Mouse (Mus musculus): ENCODE data around the gene Dennd2a.

The Dennd2a gene

DNA sequence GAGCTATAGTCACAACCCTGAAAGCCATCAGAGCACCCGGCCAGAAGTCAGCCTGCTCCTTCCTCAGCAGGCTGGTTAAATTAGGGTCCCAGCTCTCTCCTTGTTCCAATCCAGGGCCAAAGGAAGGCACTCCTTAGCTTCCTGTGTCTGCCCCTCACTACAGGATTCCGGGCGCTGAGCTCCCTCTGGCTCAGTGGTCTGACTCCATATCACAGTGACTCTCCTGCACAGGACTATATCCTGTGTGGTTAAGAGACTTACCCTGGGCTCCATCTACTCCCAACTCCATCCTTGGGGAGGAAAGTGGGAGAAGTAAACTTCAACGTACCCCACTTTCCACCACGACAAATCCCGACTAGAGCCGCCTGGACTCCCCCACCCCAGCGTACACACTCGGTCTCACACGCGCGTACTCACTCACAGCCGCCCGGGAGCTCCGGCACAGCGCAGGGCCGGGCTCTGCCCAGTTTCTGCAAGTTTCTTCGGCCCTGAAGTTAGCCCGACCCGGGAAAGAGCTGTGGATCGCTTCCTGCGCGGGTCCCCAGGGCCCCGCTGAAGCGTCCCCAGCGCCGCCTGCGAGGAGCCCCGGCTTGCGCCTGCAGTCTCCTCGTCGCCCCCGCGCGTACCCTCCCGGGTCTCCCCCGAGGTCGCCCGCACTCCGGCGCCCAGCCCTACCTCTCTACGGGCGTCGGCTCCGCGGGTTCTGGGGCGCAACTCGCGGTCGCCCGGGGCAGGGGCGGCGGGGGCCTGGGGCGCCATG, 587 bp downstream of the Dennd2a start:
- no peak for DNase-seq (ENCODE audit: low read depth, low spot score)

DNA sequence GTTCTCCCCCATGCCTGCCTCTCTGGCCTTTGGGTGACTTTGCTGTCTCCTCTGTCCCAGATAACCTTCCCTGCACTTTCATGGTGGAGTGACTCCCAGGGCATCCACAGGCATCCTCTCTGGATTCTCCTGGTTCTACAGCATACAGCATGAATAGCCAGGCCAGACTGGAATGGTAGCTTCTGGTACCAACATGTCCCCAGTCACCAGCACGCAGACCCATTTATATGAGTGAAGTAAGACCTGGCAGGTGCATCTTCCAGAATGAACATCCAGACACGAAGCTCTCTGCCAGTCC, 2.1 kb downstream of the Dennd2a start:
- no peak for DNase-seq (ENCODE audit: low read depth, low spot score)

GRCm38 (mm10) chr6:39554888-39555647, 2.6 kb downstream of the Dennd2a start:
- no peak for DNase-seq (ENCODE audit: low read depth, low spot score)

GRCm38 (mm10) chr6:39551981-39552636, 5.6 kb downstream of the Dennd2a start:
- no peak for DNase-seq (ENCODE audit: low read depth, low spot score)

DNA sequence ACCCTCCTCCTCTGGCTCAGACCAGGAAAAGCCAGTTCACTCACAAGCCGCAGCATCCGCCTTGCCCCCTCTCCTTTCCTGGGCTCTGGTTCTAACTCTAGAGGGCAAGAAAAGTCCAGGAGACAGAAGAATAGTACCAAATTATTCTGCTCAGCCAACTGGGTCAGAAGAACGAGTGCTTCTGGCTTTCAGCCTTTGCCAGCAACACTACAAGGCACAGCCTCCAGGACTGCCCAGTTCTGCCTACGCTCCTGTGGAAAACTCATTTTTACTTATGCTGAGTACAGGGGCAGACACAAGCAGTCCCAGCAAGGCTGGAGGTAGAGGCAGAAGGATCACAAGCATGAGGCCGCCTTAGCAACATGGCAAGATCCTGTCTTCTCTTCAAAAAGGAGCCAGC, 9.6 kb downstream of the Dennd2a start:
- no peak for DNase-seq (ENCODE audit: low read depth, low spot score)

DNA sequence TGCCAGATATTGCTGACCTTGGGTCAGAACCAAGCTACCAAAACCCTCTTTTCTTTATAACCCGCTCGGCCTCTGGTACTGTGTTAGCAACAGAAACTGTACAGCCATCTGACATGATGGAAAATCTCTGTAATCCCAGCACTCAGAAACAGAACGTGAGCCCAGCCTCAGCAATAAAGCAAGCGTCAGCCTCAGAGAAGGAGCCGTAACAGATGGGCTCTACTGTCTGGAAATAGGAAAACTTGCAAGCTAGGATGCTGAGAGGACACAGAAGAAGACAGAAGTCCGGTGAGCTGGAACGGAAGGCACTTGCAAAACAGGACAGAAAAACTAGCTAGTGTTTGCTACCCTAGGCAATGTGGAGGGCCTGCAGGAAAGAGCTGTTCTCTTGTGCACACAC, 12.2 kb downstream of the Dennd2a start:
- DNase-seq (ENCODE audit: low read depth, low spot score): no peak

- DNase-seq (ENCODE audit: low read depth, low spot score): no peak
These were observed 13.8 kb downstream of the Dennd2a start for GRCm38 (mm10) chr6:39543769-39544420.

- no peak for DNase-seq (ENCODE audit: low read depth, low spot score)
These were observed 14.8 kb downstream of the Dennd2a start for GRCm38 (mm10) chr6:39542631-39543597.

GRCm38 (mm10) chr6:39540563-39540962, 17.1 kb downstream of the Dennd2a start:
- DNase-seq (ENCODE audit: low read depth, low spot score): no peak

GRCm38 (mm10) chr6:39539679-39540155, 17.9 kb downstream of the Dennd2a start:
- no peak for DNase-seq (ENCODE audit: low read depth, low spot score)

- no peak for DNase-seq (ENCODE audit: low read depth, low spot score)
These were observed 19.4 kb downstream of the Dennd2a start for GRCm38 (mm10) chr6:39538227-39538626.

- DNase-seq (ENCODE audit: low read depth, low spot score): no peak
These were observed 20.4 kb downstream of the Dennd2a start for GRCm38 (mm10) chr6:39537276-39537675.

- no peak for DNase-seq (ENCODE audit: low read depth, low spot score)
These were observed 21.0 kb downstream of the Dennd2a start for GRCm38 (mm10) chr6:39536621-39537020.

GRCm38 (mm10) chr6:39534944-39535343, 22.7 kb downstream of the Dennd2a start:
- DNase-seq (ENCODE audit: low read depth, low spot score): no peak

GRCm38 (mm10) chr6:39528671-39529535, 28.8 kb downstream of the Dennd2a start:
- no peak for DNase-seq (ENCODE audit: low read depth, low spot score)

DNA sequence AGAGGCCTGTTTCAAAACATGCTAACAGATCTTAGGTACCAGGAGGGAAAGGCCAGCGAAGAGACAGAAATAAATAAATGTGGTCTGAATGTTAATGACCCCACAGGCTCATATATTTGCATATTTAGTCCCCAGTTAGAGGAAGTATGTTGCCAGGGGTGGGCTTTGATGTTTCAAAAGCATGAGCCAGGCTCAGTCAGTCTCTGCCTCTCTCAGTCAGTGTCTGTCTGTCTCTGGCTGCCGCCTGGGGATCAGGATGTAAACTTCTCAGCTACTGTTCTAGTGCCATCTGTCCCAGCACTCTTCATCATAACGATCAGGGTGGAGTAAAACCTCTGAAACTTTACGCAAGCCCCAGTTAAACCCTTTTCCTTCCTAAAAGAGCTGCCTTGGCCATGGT, 29.9 kb downstream of the Dennd2a start:
- no peak for DNase-seq (ENCODE audit: low read depth, low spot score)

DNA sequence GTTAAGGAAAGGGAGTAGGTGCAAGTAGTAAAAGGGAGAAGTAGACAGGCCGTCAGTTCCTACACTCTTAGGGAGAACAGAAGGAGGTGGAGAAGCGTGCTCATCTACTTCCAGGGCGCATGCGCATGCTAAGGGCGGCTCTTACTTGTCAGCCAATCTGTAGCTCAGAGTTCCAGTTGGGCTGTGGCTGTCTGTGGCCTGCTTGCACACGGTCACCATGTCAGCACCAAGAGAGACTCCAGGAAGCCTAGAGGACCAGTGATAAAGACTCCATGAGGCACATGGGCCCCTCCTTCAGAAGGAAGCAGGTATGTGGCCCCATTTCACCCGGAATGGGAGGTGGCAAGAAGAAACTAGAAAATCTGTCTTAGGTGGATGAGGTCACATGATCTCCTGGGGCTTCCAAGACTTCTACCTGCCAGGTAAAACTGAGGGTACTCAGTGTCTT, 30.3 kb downstream of the Dennd2a start:
- no peak for DNase-seq (ENCODE audit: low read depth, low spot score)

- DNase-seq (ENCODE audit: low read depth, low spot score): no peak
These were observed 30.9 kb downstream of the Dennd2a start for GRCm38 (mm10) chr6:39526797-39527196.

DNA sequence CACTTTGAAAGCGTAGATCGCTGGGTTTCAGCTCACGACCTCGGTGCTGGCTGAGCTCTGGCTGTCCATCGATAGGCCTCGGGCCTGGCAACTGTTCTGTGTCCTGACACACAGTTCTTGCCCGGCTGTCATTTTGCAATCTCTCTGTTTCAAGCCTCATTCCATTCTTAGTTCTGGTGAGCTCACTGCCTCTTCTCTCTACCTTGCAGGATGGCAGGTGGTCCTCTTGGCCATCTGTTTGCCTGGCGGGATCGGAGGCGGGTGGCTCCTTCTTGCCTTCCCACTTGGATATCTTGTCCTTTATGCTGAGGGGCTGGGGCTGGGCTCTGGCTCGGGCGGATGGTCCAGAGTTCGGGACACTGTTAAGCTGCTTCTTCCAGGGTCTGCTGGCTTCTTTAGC, 34.5 kb downstream of the Dennd2a start:
- no peak for DNase-seq (ENCODE audit: low read depth, low spot score)

- no peak for DNase-seq (ENCODE audit: low read depth, low spot score)
These were observed 35.2 kb downstream of the Dennd2a start for GRCm38 (mm10) chr6:39522425-39522824.

Data from retina, postnatal 7 days (tissue).